Mouse (Mus musculus) hindbrain, embryonic 16.5 days (tissue): Measurements from ENCODE around the gene Nat8f2. TPM values are rescaled to one million over a fixed set of nuclear protein-coding genes. Genes with fewer than 3 reads are reported as not detected.

Source experiments
- polyA plus RNA-seq: library from polyadenylated mRNA; unstranded; fragments of >200 nt; fragmentation: Nextera tagmentation; extraction: Ambion mirVana; gene quantifications from 2 replicates; pipeline ENCODE4 v1.2.1, GENCODE M21; 2015

The Nat8f2 gene
- polyA plus RNA-seq, 1 experiment from 2014 or later: not detected

Other genes starting within 250 kb of the Nat8f2 start
- 0.08 TPM in 1 of 2 replicates, not detected in the other for gene Nat8f7, start 156.0 kb downstream of the Nat8f2 start, polyA plus RNA-seq
- gene Nat8f3, start 103.4 kb downstream of the Nat8f2 start, polyA plus RNA-seq: 0.23 and 0.35 TPM in 2 replicates
- gene Nat8f6, start 48.2 kb downstream of the Nat8f2 start, polyA plus RNA-seq: not detected in 2 replicates
- gene Nat8f5, start 48.2 kb downstream of the Nat8f2 start, polyA plus RNA-seq: 0.36 TPM in 1 of 2 replicates, not detected in the other
- 0.23 TPM in 1 of 2 replicates, not detected in the other for gene Nat8, start 37.1 kb downstream of the Nat8f2 start, polyA plus RNA-seq
- 7.4 and 7.7 TPM in 2 replicates for gene Nat8f4, start 35.7 kb upstream of the Nat8f2 start, polyA plus RNA-seq
- 49.3 and 53.3 TPM in 2 replicates for gene Tprkb, start 42.7 kb upstream of the Nat8f2 start, polyA plus RNA-seq
- 20.1 and 20.4 TPM in 2 replicates for gene Nat8f1, start 46.5 kb upstream of the Nat8f2 start, polyA plus RNA-seq
- gene Dusp11, start 92.5 kb upstream of the Nat8f2 start, polyA plus RNA-seq: 40.7 and 46.7 TPM in 2 replicates
- gene Figla, start 147.0 kb upstream of the Nat8f2 start, polyA plus RNA-seq: not detected in 2 replicates
- 132 and 139 TPM in 2 replicates for gene Add2, start 159.5 kb upstream of the Nat8f2 start, polyA plus RNA-seq